Mouse (Mus musculus) liver, adult (tissue): Measurements from ENCODE around the gene Gm4981.
"Not testable (repeated sequence)": the region's sequence is repeated elsewhere in the genome, so short reads cannot be mapped to it uniquely, and the experiment has no call there.

Experiments used
- GATA4 ChIP-seq: IDR thresholded peaks from 2 replicates; pipeline ENCODE4 v1.6.1; 2014; ENCODE audit warnings: mild to moderate bottlenecking, low read length; ENCODE audit not compliant: insufficient replicate concordance

Gene Gm4981

DNA sequence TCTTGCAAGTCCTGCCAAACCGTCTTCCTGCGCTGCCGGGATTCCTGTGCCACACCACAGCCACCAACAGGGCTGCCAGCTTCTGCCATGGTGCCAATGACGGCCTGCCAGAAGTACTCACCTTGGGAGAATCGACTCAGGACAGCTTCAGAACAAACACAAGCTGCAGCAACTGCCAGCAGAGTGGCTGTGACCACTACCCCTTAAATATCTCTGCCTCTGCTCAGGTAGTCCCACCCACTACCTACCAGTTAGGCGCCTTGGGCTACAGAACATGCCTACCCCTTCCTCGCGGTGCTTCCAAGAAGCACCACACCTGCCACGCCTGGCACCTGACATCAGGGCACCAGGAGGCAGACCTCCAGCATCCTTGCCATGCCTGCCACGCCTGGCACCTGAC lies at the start of gene Gm4981:
Gene Gm4981 (minus strand): TSS at position 89 of the 400 bp plus-strand sequence.
- TF ChIP-seq GATA4: no peak

- no peak for TF ChIP-seq GATA4
These were observed 45.7 kb upstream of the Gm4981 start for GRCm38 (mm10) chr10:58282238-58282637.

- no peak for TF ChIP-seq GATA4
These were observed 22.0 kb upstream of the Gm4981 start for GRCm38 (mm10) chr10:58258466-58258865.

DNA sequence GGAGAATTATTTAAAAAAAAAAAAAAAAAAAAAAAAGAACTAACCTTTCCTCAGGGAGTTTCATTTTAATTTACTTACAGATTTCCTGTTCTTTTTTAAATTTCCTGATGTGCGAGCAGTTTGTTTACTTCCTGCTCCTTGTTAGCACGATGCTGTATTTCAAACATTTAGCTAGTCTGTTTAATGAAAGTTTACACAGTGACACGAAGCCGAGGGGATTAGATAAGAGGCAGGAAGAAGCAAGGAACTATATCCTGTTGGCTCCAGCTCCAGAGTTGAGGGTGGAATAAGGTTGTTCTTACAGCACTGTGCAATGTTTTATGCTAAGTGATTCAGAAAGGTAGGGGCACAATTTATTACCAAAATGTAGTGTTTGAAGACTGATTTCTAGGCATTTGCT lies 19.5 kb upstream of the Gm4981 start:
- peak; percentile 87 for TF ChIP-seq GATA4

- TF ChIP-seq GATA4: no peak; the same call in 1 of the 2 replicates
These were observed 18.9 kb upstream of the Gm4981 start, which contains the start of gene Gcc2 for GRCm38 (mm10) chr10:58255213-58255892. Gcc2 (plus strand) TSS chr10:58255497.

DNA sequence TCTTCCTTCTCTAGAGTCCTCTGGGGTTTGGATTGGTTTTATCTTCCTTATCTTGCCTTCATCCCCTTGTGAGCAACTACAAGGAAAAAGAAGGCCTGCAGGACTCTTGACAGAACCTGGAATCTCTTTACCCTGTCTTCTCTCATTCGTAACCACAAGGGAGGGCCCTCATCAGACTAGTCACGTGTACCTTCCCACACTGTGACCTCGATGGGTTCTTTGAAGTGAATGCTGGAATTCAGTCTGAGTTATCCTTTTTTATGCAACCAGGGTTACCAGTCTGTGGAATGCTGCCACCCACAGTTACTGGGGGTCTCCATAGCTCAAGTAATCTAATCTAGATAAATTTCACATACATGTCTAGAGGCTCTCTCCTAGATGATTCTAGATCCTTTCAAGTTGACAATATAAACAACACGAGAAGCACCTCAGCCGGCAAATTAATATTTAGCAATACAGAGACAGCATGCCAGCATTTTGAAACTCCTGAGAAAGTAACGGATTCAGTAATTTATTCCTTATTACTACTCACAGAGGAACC lies 18.2 kb upstream of the Gm4981 start:
- TF ChIP-seq GATA4: no peak

DNA sequence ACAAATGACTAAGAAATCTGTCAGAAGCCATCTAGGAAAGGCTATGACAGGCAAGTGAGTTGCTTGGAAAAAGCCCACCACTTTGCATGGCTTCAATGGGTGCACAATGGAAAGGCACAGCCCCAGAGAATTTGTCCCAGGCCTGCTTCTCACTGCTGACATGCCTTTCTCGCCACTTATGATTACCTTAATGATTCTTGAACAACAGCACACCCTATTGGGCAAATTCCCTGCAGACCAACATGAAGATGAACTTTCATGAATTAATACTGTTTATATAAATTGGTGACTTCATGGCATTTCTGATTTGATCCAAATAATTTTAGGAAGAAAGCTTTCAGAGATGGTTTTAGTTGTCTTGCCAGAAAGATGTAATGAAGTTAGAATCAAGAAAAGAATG lies 13.0 kb upstream of the Gm4981 start:
- TF ChIP-seq GATA4: no peak

- not testable (repeated sequence) for TF ChIP-seq GATA4
These were observed 3.9 kb downstream of the Gm4981 start, which contains the start of gene Duxf3 for GRCm38 (mm10) chr10:58232641-58232969. Duxf3 (minus strand) TSS chr10:58232675.

GRCm38 (mm10) chr10:58224827-58225785 lies 11.4 kb downstream of the Gm4981 start, which contains the start of gene AW822073:
AW822073 (minus strand) TSS chr10:58224930.
- not testable (repeated sequence) for TF ChIP-seq GATA4

DNA sequence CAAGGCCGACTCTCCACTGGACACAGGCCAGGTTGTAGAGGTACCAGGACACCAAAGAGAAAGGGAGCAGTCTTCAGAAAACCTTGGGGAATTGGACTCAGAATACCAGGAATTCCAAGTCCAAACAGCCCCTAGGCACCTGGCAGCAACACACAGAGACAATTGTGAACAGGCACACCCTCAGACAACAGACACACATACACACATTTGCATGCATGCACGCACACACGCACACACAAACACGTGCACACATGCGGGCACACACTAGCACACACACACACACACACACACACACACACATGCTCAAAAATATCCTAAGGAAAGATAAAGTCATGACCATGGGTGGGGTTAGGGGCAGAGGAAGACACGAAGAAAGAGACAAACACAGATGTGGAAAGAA lies 15.8 kb downstream of the Gm4981 start:
- no peak for TF ChIP-seq GATA4

- no peak for TF ChIP-seq GATA4
These were observed 19.1 kb downstream of the Gm4981 start for GRCm38 (mm10) chr10:58217366-58217765.

DNA sequence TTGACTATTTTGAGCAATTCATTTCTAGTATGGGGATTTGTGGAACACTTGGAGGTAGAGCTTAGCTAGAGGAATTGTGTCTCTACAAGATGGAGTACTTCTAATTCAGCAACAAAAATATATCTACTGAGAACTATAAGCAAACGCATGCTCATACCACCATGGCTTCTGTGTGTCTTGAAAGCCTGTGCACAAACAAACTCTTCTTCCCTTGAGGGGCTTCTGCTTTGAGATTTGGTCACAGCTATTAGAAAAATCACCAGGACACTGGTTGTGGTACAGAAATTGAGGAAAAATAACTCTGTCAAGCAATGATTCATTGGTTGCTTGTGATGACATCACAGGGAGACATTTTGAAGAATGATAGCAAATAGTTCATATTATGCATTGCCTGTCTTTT lies 21.1 kb downstream of the Gm4981 start:
- no peak for TF ChIP-seq GATA4

- TF ChIP-seq GATA4: no peak
These were observed 21.6 kb downstream of the Gm4981 start for GRCm38 (mm10) chr10:58214934-58215333.

DNA sequence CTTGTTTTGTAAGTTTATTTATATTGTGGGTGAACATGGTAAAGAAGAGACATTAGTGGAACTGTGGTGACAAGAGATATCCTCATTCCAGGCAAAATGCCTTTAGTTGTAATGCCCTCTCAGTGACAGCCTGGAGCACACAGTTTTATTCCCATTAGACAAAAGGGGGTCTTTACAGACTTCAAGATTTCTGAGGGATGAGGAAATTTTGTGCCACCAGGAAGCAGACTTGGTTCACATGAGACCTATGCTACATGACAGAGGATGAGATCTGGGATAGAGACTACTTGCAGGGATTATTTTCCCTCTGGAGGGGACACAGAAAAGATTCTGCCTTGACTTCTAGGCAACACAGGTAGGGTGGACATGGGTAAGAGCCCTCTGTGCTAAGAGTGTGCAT lies 22.0 kb downstream of the Gm4981 start:
- TF ChIP-seq GATA4: no peak

GRCm38 (mm10) chr10:58212230-58212629 lies 24.3 kb downstream of the Gm4981 start:
- no peak for TF ChIP-seq GATA4

DNA sequence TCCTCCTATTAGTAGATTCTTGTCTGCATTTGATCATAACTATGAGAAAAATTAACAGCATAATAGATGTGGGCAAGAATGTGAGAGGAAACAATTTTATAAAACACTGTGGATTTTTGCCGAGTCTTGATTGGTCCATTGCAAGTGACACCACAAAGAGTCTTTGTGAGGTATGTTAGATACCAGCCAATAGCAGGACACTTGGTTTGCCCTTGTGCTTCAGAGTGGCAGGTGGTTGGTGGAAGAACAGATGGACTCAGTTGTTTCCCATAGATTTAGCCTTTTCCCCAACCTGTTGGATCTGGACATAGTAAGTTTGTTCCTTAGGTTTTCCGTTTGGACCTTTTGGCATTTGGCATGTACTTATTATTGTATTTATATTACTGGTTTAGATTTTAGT lies 25.3 kb downstream of the Gm4981 start:
- TF ChIP-seq GATA4: no peak
